Mouse (Mus musculus): ENCODE data around the gene Gatad2a.

DNA sequence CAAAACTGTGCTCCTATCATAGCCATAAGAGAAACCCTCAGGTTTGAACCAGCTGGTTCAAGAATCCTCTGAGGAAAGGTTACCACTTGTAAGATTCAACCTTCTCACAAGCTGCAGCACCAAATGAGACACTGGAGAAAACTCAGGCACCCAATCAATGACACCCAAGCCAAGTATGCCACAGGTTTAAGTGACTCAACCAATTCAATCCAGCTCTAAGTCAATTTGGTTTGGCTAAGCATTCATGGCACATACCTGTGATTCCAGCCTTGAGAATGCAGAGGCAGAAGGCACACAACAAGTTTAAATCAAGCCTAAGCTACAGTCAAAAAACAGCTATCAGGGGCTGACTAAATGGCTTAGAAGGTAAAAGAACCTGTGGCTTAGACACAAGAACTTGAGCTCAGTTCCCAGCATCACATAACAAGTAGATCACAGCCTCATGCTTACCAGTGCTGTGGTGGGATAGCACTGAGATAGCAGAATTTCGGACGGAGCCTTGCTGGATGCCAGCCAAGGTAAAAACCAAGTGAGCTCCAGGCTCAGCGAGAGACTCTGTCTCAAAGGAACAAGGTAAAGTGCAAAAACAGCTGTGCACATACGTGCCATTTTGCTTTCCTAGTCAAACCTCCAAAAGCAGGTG lies 28.8 kb downstream of the Gatad2a start:
- TF ChIP-seq CTCF (IDR thresholded peaks at IDR 0.05; ENCODE audit: low read depth) (no peak), EP300 (IDR thresholded peaks at IDR 0.05; ENCODE audit: low read depth) (no peak)
